Mouse (Mus musculus) activated CD4-positive, CD25-positive, alpha-beta regulatory T cell, adult 4 months (primary cell): ENCODE data around the gene Phf13. TPM values are rescaled to one million over a fixed set of nuclear protein-coding genes. Genes with fewer than 3 reads are reported as not detected.

Source experiments
- ATAC-seq: one replicate; pipeline ENCODE4 v1.8.0; 2017
- polyA plus RNA-seq, 2 experiments: library from polyadenylated mRNA; unstranded; fragments of 100-300 nt; shearing (Covaris generic); gene quantifications; one replicate each; pipeline ENCODE4 v1.2.1; 2017

Phf13 gene
- polyA plus RNA-seq, 2 experiments from 2014 or later = 2.3 to 3.0 TPM

GRCm38 (mm10) chr4:151988342-151989109 lies 7.5 kb downstream of the Phf13 start, which contains the start of gene Thap3:
Gene Thap3 (minus strand): TSS chr4:151988997.
- ATAC-seq = peak; percentile 64

GRCm38 (mm10) chr4:151988014-151988341 lies 8.1 kb downstream of the Phf13 start:
- no peak for ATAC-seq

- ATAC-seq = no peak
Observed at GRCm38 (mm10) chr4:151986650-151987049, 9.4 kb downstream of the Phf13 start.

- peak; percentile 79 for ATAC-seq
Observed at GRCm38 (mm10) chr4:151985886-151986285, 10.2 kb downstream of the Phf13 start.

- ATAC-seq = no peak
Observed at GRCm38 (mm10) chr4:151983560-151983959, 12.5 kb downstream of the Phf13 start.

- no peak for ATAC-seq
Observed at GRCm38 (mm10) chr4:151983043-151983442, 13.0 kb downstream of the Phf13 start.

- ATAC-seq = peak; percentile 48
Observed at GRCm38 (mm10) chr4:151981363-151981762, 14.7 kb downstream of the Phf13 start.

- no peak for ATAC-seq
Observed at GRCm38 (mm10) chr4:151980699-151981098, 15.4 kb downstream of the Phf13 start.

- peak; percentile 70 for ATAC-seq
Observed at GRCm38 (mm10) chr4:151977748-151978147, 18.3 kb downstream of the Phf13 start.

GRCm38 (mm10) chr4:151975441-151975840 lies 20.6 kb downstream of the Phf13 start:
- no peak for ATAC-seq

- ATAC-seq = no peak
Observed at GRCm38 (mm10) chr4:151972221-151972967, 23.7 kb downstream of the Phf13 start.

- no peak for ATAC-seq
Observed at GRCm38 (mm10) chr4:151968204-151968921, 27.7 kb downstream of the Phf13 start.

- ATAC-seq = no peak
Observed at GRCm38 (mm10) chr4:151962817-151963216, 33.2 kb downstream of the Phf13 start.

GRCm38 (mm10) chr4:151960513-151960854 lies 35.6 kb downstream of the Phf13 start:
- ATAC-seq = no peak

- ATAC-seq = no peak
Observed at GRCm38 (mm10) chr4:151959849-151960512, 36.1 kb downstream of the Phf13 start.

- ATAC-seq = no peak
Observed at GRCm38 (mm10) chr4:151957584-151958315, 38.3 kb downstream of the Phf13 start.

- ATAC-seq = no peak
Observed at GRCm38 (mm10) chr4:151955791-151956190, 40.3 kb downstream of the Phf13 start.

- ATAC-seq = no peak
Observed at GRCm38 (mm10) chr4:151953209-151953608, 42.8 kb downstream of the Phf13 start.

- no peak for ATAC-seq
Observed at GRCm38 (mm10) chr4:151948497-151949471, 47.3 kb downstream of the Phf13 start.

GRCm38 (mm10) chr4:151946211-151946610 lies 49.8 kb downstream of the Phf13 start:
- ATAC-seq = no peak
